Mouse (Mus musculus) liver, postnatal 0 days (tissue): ENCODE data around the gene Elavl2. TPM values are rescaled to one million over a fixed set of nuclear protein-coding genes. Genes with fewer than 3 reads are reported as not detected.

Source experiments
- ATAC-seq: fragments of 200-750 bp; cut with Nextera tagmentation; 2 replicates; pipeline ENCODE4 v1.8.0; 2017; ENCODE audit warnings: mild to moderate bottlenecking, moderate library complexity
- DNase-seq: peaks from one replicate; pipeline ENCODE4 v3.0.0-alpha.2; 2016
- H3K27ac ChIP-seq: fragments of 300-500 bp; sonication (generic); 2 replicates; pipeline ENCODE4 v1.5.1; 2014; ENCODE audit warnings: antibody characterized with exemption, moderate library complexity, mild to moderate bottlenecking, low read depth
- H3K27me3 ChIP-seq: fragments of 300-500 bp; sonication (generic); 2 replicates; pipeline ENCODE4 v1.6.1; 2014; ENCODE audit warnings: low read length, control low read depth, mixed read lengths; ENCODE audit not compliant: insufficient read depth
- H3K36me3 ChIP-seq: fragments of 300-500 bp; sonication (generic); replicated peaks from 2 replicates; pipeline ENCODE4 v1.6.1; 2014; ENCODE audit warnings: mild to moderate bottlenecking, control low read depth, low read length, moderate library complexity, mixed read lengths; ENCODE audit not compliant: insufficient read depth
- H3K4me1 ChIP-seq: fragments of 300-500 bp; sonication (generic); 2 replicates; pipeline ENCODE4 v1.6.1; 2014; ENCODE audit warnings: antibody characterized with exemption, mild to moderate bottlenecking, control low read depth; ENCODE audit not compliant: insufficient read depth
- H3K4me2 ChIP-seq: fragments of 300-500 bp; sonication (generic); 2 replicates; pipeline ENCODE4 v1.6.1; 2014; ENCODE audit warnings: low read depth, mild to moderate bottlenecking, low read length, moderate library complexity, mixed read lengths
- H3K4me3 ChIP-seq: fragments of 300-500 bp; sonication (generic); 2 replicates; pipeline ENCODE4 v1.5.1; 2014; ENCODE audit warnings: low read depth, low read length
- H3K9ac ChIP-seq: fragments of 300-500 bp; sonication (generic); replicated peaks from 2 replicates; pipeline ENCODE4 v1.6.1; 2014; ENCODE audit warnings: mild to moderate bottlenecking, moderate library complexity
- H3K9me3 ChIP-seq: fragments of 300-500 bp; sonication (generic); 2 replicates; pipeline ENCODE4 v1.6.1; 2016; ENCODE audit warnings: mild to moderate bottlenecking, control low read depth, low read length, mixed read lengths
- CTCF ChIP-seq: sonication (generic); IDR thresholded peaks from 2 replicates; pipeline ENCODE4 v1.5.1; 2016; ENCODE audit warnings: antibody characterized with exemption, low read depth
- EP300 ChIP-seq: IDR thresholded peaks from 2 replicates; pipeline ENCODE4 v1.6.1; 2016; ENCODE audit warnings: antibody characterized with exemption, low read depth, mild to moderate bottlenecking
- WGBS: fragments of 180-500 bp; shearing (Covaris S2); extraction: QIAGEN DNeasy Blood & Tissue Kit; methylation state at CpG from one replicate; pipeline ENCODE4 v1.1.7; 2014; ENCODE audit not compliant: insufficient replicate concordance; 5-methylcytosine and 5-hydroxymethylcytosine counted together
- polyA plus RNA-seq: library from polyadenylated mRNA; unstranded; fragments of >200 nt; fragmentation: Nextera tagmentation; extraction: Ambion mirVana; gene quantifications from 2 replicates; pipeline ENCODE4 v1.2.1, GENCODE M21; 2015

Elavl2 gene
- polyA plus RNA-seq, 1 experiment from 2014 or later, result 0.06 TPM

DNA sequence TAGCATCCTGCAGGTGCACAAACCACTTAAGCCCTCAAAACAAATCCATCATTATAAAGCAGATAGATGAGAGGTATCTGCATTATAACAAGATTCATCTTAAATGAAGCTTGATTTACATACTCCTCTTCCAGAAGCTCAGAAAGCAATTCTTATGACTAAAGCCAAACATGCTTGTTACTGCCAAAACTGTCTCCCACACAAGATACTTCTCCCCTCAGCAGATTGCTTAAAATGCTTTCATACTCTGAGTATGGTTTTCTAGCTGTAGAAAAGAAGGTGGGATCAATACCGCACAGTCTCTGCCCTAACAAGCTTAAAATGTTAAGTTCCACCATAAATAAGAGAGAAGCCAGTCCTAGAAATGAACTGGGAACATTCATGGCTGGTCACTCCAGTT is 109.1 kb downstream of the Elavl2 start:
- ATAC-seq (no peak), DNase-seq (no peak)
- no peak overlapping the region for H3K4me3 ChIP-seq
- H3K36me3 ChIP-seq, result no peaks in the 10 kb centered on the region
- H3K9me3 ChIP-seq, result no peaks in the 10 kb centered on the region
- no peak overlapping the region for H3K4me2 ChIP-seq
- H3K27me3 ChIP-seq, result no peaks in the 10 kb centered on the region
- WGBS, result 80% methylated on average over 1 of the region's 1 CpGs
- H3K4me1 ChIP-seq, result no peaks in the 10 kb centered on the region
- no peak overlapping the region for H3K9ac ChIP-seq
- TF ChIP-seq EP300 (no peak), CTCF (no peak)
- no peak overlapping the region for H3K27ac ChIP-seq

DNA sequence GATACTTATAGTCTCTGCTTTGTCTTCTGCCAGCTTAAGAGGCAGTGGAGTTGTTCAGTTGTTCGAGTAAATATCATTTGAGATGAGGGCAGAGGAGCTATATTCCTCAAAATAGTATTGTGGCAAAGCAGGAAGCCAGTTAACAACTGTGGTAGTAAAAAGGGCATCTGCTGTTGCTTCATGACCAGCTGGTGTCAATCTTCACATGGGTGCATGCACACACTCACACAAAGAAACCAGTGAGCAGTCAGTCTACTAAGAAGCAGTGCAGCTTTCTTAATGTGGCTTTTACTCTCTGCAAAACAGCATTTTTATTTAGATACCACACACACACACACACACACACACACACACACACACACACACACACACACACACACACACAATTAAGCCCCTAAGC is 110.2 kb downstream of the Elavl2 start:
- ATAC-seq, result no peak
- Histone ChIP-seq H3K36me3 (no peaks in the 10 kb centered on the region), H3K9ac (no peak overlapping the region), H3K9me3 (no peaks in the 10 kb centered on the region), H3K27me3 (no peaks in the 10 kb centered on the region), H3K4me2 (no peak overlapping the region), H3K27ac (no peak overlapping the region), H3K4me3 (no peak overlapping the region), H3K4me1 (no peaks in the 10 kb centered on the region)
- WGBS, result 74% methylated on average over 1 of the region's 1 CpGs
- TF ChIP-seq CTCF (no peak), EP300 (no peak)
- DNase-seq, result no peak

DNA sequence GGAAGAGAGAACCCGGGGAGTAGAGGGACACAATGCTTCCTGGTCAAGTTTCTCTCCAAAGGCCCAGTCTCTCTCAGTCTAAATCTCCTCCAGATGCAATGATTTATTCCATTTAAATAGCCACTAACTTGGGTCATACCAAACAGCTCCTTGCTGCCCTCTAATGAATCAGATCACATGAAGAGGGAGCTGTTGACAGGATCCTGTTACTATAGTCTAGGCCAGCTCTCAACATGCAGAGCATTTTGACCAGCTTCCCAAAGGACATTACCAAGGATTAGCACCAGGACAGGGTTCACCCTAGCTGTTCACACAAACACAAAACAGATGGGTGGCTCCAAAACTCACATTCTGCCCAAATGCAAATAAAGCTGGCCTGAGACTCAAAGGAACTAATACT is 111.4 kb downstream of the Elavl2 start:
- no peak overlapping the region for H3K9ac ChIP-seq
- DNase-seq, result no peak
- H3K4me1 ChIP-seq, result no peaks in the 10 kb centered on the region
- H3K27ac ChIP-seq, result no peak overlapping the region
- no peaks in the 10 kb centered on the region for H3K27me3 ChIP-seq
- no peak for ATAC-seq
- no peaks in the 10 kb centered on the region for H3K36me3 ChIP-seq
- no peak overlapping the region for H3K4me3 ChIP-seq
- H3K4me2 ChIP-seq, result no peak overlapping the region
- 59% methylated on average over 1 of the region's 1 CpGs for WGBS
- H3K9me3 ChIP-seq, result no peaks in the 10 kb centered on the region
- no peak for TF ChIP-seq EP300

DNA sequence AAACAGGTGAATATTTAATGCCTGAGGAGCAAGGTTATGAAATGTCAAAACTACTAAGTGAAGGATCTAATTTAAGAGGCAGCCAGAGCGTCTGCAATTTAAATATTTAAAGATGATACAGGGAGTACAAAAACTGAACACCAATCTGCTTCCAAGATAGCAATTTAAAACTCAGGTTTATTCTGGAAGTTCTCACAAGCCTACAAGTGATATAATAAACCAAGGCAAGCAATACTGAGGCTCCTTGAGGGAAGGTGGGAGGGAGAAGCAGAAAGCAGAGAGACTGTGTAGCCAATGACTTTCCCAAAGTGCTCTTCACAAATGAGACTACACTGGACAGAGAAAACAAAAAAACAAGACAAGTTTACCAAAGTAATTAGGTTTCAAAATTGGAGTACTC is 132.2 kb downstream of the Elavl2 start:
- Histone ChIP-seq H3K4me1 (no peaks in the 10 kb centered on the region), H3K27ac (no peak overlapping the region), H3K4me2 (no peak overlapping the region), H3K27me3 (no peaks in the 10 kb centered on the region), H3K9me3 (no peaks in the 10 kb centered on the region), H3K4me3 (no peak overlapping the region), H3K9ac (no peak overlapping the region), H3K36me3 (no peaks in the 10 kb centered on the region)
- WGBS, result 67% methylated on average over 1 of the region's 1 CpGs
- ATAC-seq (no peak), DNase-seq (no peak)
- TF ChIP-seq CTCF, result no peak
- no peak for TF ChIP-seq EP300

DNA sequence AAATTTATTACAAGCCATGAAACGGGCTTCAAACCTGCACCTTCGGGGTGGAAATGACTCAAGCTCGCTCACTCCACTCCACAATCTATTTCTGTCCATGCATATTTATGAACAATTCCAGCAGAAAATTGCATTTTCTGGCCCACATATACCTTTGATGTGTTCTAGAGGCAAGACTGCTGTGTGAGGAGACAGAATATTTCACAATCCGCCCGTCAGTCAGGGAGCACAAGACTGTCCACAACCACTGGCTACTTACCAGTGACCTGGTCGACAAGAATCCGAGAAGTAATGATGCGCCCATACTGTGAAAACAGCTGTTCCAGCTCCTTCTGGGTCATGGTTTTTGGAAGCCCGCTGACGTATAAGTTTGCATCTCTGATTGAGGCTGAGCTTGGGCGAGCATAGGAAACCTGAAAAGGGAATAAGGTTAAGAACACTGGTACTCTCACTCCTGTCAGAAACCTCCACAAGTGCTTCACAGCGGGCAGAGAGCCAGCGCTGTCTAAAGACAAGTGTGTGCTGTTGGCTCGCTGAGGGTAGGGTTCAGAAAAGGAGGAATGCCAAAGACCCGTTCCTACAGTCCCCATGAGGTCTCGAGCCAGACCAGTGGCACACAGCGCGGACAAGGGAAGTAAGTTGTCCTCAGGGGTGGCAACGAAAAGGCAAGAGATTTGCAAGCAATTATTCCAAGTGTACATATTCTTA is 136.7 kb downstream of the Elavl2 start:
- no peak overlapping the region for H3K4me3 ChIP-seq
- H3K9ac ChIP-seq, result no peak overlapping the region
- H3K36me3 ChIP-seq, result no peaks in the 10 kb centered on the region
- ATAC-seq (no peak), DNase-seq (no peak)
- no peaks in the 10 kb centered on the region for H3K9me3 ChIP-seq
- WGBS, result 83% methylated on average over 19 of the region's 19 CpGs
- H3K27ac ChIP-seq, result no peak overlapping the region
- H3K4me2 ChIP-seq, result no peak overlapping the region
- no peaks in the 10 kb centered on the region for H3K27me3 ChIP-seq
- TF ChIP-seq EP300 (no peak), CTCF (no peak)
- no peaks in the 10 kb centered on the region for H3K4me1 ChIP-seq

DNA sequence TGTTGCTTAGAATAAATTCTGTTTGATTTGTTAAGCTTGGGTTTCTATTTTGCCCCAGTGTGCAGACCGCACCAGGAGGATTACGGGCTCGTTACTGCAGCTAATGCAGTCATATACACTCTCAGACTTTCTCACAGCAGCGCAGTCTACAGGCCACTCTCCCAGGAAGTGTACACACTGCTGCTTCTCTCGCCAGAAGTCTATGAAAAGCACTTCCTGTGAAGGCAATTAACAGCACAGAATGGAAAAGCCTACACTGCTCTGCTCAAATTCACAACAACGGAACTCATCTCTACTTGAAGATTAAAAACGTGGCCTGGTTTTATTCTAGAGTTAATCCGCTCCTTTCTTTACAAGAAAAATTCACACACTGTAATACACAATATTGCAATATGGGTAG is 137.7 kb downstream of the Elavl2 start:
- Histone ChIP-seq H3K27me3 (no peaks in the 10 kb centered on the region), H3K36me3 (no peaks in the 10 kb centered on the region), H3K27ac (no peak overlapping the region), H3K4me3 (no peak overlapping the region), H3K4me2 (no peak overlapping the region), H3K4me1 (no peaks in the 10 kb centered on the region), H3K9ac (no peak overlapping the region), H3K9me3 (no peaks in the 10 kb centered on the region)
- WGBS, result 62% methylated on average over 8 of the region's 8 CpGs
- TF ChIP-seq EP300, result no peak
- TF ChIP-seq CTCF, result no peak
- no peak for ATAC-seq
- DNase-seq, result no peak

DNA sequence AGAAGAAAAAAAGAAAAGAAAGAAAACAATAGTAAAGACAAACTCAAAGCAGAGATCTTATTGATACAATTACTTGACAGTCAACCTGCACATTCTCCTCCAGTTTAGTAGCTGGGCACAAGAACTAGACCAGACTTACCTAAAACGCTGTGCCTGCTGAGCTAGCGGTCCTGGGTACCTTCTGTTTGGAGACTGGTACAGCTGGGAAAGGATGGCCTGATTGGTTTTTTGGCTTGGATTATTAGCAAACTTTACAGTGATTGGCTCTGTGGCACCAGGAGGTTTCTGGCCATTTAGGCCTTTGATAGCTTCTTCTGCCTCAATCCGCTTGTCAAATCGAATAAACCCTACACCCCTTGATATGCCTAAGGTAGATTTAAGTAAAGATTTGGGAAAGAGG is 140.0 kb downstream of the Elavl2 start:
- Histone ChIP-seq H3K9me3 (no peaks in the 10 kb centered on the region), H3K9ac (no peak overlapping the region), H3K4me3 (no peak overlapping the region), H3K4me2 (no peak overlapping the region), H3K36me3 (no peaks in the 10 kb centered on the region), H3K27me3 (no peaks in the 10 kb centered on the region), H3K4me1 (no peaks in the 10 kb centered on the region), H3K27ac (no peak overlapping the region)
- TF ChIP-seq EP300, result no peak
- no peak for TF ChIP-seq CTCF
- no peak for ATAC-seq
- 72% methylated on average over 4 of the region's 4 CpGs for WGBS
- DNase-seq, result no peak
